Mouse (Mus musculus): ENCODE results near the gene Hoxc13.

DNA sequence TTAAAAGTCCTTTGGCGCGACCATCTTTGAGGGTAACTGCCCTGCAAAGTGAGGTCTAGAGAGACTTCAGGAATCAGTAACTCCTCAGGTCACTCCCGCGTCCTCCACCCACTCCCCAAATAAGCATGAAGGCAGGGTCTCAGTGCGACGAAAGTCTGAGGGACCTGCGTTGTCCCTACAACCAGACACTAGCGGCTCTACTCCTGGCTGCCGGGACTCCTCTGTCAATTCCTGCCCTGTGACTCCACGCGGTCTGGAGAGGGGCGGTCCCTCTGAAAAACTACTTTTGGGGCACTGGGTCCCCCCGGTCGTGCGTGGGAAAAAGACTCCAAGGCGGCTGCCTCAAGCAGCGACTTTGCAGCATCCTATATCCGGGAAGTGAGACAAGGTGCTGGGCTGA, 10.9 kb upstream of the Hoxc13 start:
- TF ChIP-seq ZMIZ1 (IDR thresholded peaks at IDR 0.05; ENCODE audit: low read depth, low read length) (no peak), CTCF (IDR thresholded peaks at IDR 0.05 in 2 of 3, conservative IDR thresholded peaks at IDR 0.05 in 1 of 3; ENCODE audit: control insufficient read depth in 1 of 3, insufficient read depth in 1 of 3, low read depth in 2 of 3, low read length in 3 of 3, poor library complexity in 1 of 3, severe bottlenecking in 1 of 3) (no peak), EP300 (IDR thresholded peaks at IDR 0.05; ENCODE audit: low read depth in 1 of 2, low read length in 2 of 2) (no peak), POLR2A (IDR thresholded peaks at IDR 0.05; ENCODE audit: control insufficient read depth in 1 of 2, insufficient read depth in 1 of 2, low read depth in 1 of 2, low read length in 2 of 2, poor library complexity in 1 of 2) (no peak), HCFC1 (IDR thresholded peaks at IDR 0.05; ENCODE audit: low read depth, low read length) (no peak), JUND (IDR thresholded peaks at IDR 0.05; ENCODE audit: low read depth, low read length) (no peak), CHD2 (IDR thresholded peaks at IDR 0.05; ENCODE audit: low read length) (no peak), ZC3H11A (IDR thresholded peaks at IDR 0.05; ENCODE audit: low read depth, low read length) (no peak), GATA1 (IDR thresholded peaks at IDR 0.05; ENCODE audit: low read depth, low read length) (no peak), RAD21 (IDR thresholded peaks at IDR 0.05; ENCODE audit: low read depth, low read length) (no peak), POLR2AphosphoS5 (IDR thresholded peaks at IDR 0.05; ENCODE audit: borderline replicate concordance, low read depth, low read length) (no peak)

Data from MEL (cell line).